Mouse (Mus musculus) gastrocnemius, postnatal 14 days (tissue): ENCODE measurements around the gene Bco1. TPM values are rescaled to one million over a fixed set of nuclear protein-coding genes. Genes with fewer than 3 reads are reported as not detected.

Source experiments
- DNase-seq: peaks from one replicate; pipeline ENCODE4 v3.0.0; 2021; ENCODE audit warnings: mixed read lengths
- intact Hi-C: fragments of 180-260 bp; cut with DNase I; formaldehyde crosslinking; loops from one replicate; pipeline ENCODE4 v1.15.1; 2025; ENCODE audit warnings: low total_unique reads
- total RNA-seq, 2 experiments: library from RNA; stranded (reverse); gene quantifications; 2 replicates each; pipeline ENCODE4 v1.2.3; 2021

The Bco1 gene
- total RNA-seq, 2 experiments from 2014 or later = 0.13 TPM; not detected in 1

DNA sequence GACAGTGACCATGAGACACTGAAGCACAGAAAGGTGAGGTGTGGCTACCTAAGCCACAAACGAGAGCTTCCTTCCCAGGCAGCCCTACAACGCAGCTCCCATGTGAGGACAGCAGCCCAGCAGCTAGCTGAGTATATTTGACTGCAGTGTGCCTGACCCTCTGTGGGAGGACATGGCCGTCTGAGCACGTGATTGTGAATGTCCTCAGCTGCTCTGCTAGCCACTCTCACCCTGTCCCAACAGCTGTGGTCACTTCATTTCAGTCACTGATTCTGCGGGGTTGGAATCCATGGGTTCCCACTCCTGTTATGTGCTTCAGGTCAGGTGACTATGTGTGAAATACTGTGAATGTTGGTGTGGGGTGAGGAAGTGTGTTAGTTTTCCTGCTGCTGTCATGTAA, 80.7 kb downstream of the Bco1 start:
- intact Hi-C loops = no loop called here
- DNase-seq = no peak

DNA sequence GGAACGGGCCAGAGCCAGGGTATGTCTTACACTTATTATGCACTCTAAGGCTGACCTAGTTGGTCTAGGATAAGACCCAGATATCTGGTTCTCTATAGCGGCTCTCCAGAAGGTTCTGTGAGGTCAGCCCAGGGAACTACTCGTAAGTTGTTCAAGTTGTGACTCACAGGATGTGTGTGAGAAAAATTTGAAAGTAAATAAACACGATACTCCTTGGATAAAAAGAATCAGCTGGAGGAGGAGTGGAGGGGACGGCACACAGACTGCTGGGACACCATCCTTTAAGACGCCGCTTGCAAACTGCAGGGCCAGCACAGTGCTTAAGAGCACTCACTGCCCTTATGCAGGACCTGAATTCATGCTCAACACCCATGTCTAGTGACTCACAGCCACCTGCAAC, 81.6 kb downstream of the Bco1 start:
- DNase-seq = no peak
- intact Hi-C loops = no loop called here

DNA sequence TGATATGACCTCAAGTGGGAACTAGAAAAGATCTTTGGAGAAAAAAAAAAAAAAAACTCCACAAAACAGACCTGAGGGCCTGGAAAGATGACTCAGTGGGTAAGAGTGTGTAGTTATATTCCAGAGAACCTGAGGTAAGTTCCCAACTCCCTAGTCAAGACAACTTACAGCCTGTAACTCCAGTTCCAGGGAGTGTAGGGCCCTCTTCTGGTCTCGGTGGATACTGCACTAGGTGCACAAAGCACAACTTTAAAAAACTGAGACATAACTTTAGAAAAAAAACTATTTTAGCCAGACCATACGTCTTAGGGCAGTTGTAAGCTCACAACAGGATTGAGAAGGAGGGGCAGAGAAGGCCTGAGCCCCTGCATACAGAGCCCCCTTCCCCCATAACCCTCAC, 82.4 kb downstream of the Bco1 start:
- intact Hi-C loops = no loop called here
- no peak for DNase-seq

DNA sequence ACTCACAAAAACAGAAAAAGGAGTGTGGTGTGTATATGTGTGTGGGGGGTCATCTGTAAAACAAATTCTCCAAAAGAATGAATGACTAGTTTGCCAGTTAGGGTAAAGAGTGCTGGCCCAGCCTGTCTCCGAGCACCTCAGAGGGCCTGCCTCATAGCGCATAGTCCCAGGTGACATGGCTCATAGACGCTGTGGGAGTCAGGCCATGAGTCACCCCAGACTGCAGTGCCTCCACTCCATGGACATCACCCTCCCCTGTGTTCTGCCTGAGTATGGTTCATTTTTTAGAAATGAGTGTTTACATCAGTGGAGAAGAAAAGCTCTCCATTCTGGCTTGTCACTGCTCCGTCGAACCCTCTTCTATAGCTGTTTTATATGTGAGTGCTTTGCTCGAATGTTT, 83.0 kb downstream of the Bco1 start:
- intact Hi-C loops = no loop called here
- no peak for DNase-seq

DNA sequence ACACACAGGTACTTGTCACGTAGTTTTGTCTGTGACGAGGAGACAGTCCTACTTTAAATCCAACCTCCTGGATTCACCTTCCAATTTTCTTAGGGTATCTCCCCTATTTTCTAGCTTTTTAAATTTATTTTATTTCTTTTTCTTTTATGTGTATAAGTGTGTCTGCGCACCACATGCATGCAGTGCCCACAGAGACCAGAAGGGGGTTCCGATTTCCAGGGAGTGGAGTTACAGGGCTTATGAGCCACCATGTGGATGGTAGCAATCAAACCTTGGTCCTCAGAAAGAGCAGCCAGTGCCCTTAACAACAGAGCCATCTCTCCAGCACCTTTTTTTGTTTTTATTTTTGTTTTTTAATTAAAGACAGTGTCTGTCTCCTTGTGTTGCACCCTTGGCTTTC, 87.1 kb downstream of the Bco1 start:
- no peak for DNase-seq
- intact Hi-C loops = no loop called here

Other genes with a start within 250 kb of the Bco1 start
- gene Cmc2, start 174.4 kb upstream of the Bco1 start, total RNA-seq = 10 to 100 TPM; 25.3 to 27.7 TPM
- gene Cenpn, start 174.1 kb upstream of the Bco1 start, total RNA-seq = 1 to 10 TPM; 1.9 to 2.1 TPM
- gene Atmin, start 152.5 kb upstream of the Bco1 start, total RNA-seq = 10 to 100 TPM; 10.9 to 12.2 TPM
- gene 1700030J22Rik, start 116.9 kb upstream of the Bco1 start, total RNA-seq = under 1 TPM; 0.14 to 0.24 TPM
- gene Gcsh, start 102.3 kb upstream of the Bco1 start, total RNA-seq = 10 to 100 TPM; 41.5 to 42.2 TPM
- gene Pkd1l2, start 13.4 kb upstream of the Bco1 start, total RNA-seq = under 1 TPM; 0.04 to 0.09 TPM
- 1 to 10 TPM; 4.1 to 4.6 TPM for gene Gan, start 62.3 kb downstream of the Bco1 start, total RNA-seq
- gene Cmip, start 161.2 kb downstream of the Bco1 start, total RNA-seq = 10 to 100 TPM; 16.2 to 16.4 TPM